Mouse (Mus musculus): Measurements from ENCODE around the gene Elmsan1.

The Elmsan1 gene

DNA sequence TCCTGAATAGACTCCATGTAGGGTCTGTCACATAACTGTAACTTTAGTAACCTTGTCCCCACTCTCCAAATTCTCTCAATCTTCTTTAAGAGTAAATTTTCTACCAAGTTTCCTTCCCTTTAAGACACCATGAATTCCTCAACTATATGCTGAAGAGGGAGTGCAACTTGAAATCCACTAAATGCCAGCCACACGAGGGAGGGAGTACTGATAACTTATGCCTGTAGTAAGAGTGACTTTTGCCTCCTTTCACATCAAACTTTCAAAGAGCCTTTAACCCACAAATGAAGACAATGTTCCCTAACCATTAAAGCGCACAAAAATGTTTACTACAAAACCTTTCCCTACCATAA lies 117.2 kb downstream of the Elmsan1 start:
- no peak for DNase-seq (ENCODE audit: low spot score in 2 of 2)

DNA sequence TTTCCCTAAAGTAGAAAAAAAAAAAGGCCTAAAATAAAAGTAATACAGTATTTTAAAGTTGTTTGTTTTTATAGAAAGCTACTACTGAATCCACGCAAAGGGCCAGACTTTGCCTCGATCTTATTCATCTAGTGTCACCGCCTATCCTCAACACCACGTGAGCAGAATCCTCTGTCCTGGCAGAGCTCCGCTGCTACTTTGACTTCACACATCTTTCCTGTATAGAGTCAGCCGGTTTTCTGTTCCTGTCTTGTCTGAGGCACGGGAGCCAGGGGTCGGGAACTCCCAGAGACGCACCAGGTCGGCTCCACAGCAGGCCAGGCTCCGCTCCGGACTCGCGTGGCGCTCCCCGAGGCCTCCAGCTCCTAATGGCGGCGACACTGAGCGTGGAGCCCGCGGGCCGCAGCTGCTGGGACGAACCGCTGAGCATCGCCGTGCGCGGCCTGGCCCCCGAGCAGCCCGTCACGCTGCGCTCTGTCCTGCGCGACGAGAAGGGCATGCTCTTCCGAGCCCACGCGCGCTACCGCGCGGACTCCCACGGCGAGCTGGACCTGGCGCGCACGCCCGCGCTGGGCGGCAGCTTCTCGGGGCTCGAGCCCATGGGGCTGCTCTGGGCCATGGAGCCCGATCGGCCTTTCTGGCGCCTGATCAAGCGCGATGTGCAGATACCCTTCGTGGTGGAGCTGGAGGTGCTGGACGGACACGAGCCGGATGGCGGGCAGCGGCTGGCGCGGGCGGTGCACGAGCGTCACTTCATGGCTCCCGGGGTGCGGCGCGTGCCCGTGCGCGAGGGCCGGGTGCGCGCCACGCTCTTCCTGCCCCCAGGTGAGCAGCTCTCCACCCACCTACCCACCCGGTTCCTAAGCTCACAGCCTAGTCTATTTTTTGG lies 117.8 kb downstream of the Elmsan1 start, which contains the start of gene Acot6:
Gene Acot6, plus strand, starts transcription at position 51 of the 889 bp plus-strand sequence.
- peak in 1 of 2 experiments; percentile 45 for DNase-seq (ENCODE audit: low spot score in 2 of 2)

DNA sequence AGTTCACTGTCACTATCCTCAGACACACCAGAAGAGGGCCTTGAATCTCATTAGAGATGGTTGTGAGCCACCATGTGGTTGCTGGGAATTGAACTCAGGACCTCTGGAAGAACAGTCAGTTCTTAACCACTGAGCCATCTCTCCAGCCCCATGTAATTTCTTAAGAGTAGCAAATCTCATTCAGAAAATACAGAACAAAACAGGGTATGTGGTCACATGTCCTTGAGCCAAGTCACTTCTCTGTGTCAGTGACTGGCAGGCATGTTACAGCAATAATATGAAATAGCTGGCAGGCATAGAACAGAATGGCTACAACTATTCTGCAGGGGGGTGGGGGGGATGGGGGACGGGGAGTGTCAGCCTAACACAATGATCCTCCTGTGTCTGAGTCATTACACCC lies 118.6 kb downstream of the Elmsan1 start:
- DNase-seq (ENCODE audit: low spot score in 2 of 2): no peak

DNA sequence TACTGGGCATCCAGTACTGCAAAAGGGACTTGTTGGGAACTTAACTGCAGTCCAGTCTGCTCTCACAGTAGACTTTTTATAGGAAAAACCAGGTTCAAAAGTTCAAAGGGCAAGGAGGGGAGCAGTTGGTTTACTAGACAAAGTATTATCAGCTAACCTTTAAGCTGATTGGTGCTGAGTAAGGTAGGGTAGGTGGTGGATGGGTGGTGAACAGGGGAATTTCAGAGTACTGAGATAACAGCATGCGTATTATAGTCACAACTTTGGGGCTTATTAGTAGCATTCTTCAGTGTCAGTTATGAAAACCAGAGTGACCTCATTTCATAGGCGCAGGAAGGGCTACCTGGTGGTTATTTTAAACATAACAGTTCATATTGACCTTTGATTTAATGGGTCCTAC lies 119.1 kb downstream of the Elmsan1 start:
- DNase-seq (ENCODE audit: low spot score in 2 of 2): no peak
